Mouse (Mus musculus) E14TG2a.4 (cell line): ENCODE data around the gene Pex19.

Experiments used
- H3K27me3 ChIP-seq: 2 replicates; pipeline ENCODE4 v1.6.1; 2014; ENCODE audit warnings: low read length, control low read depth; ENCODE audit not compliant: insufficient read depth
- H3K36me3 ChIP-seq: 2 replicates; pipeline ENCODE4 v1.6.1; 2014; ENCODE audit warnings: low read length, control low read depth; ENCODE audit not compliant: insufficient read depth
- H3K4me1 ChIP-seq: replicated peaks from 2 replicates; pipeline ENCODE4 v1.6.1; 2014; ENCODE audit warnings: low read depth, low read length, control low read depth
- H3K4me3 ChIP-seq: replicated peaks from 2 replicates; pipeline ENCODE4 v1.5.1; 2014; ENCODE audit warnings: mild to moderate bottlenecking, low read length
- H3K9me3 ChIP-seq: 2 replicates; pipeline ENCODE4 v1.6.1; 2014; ENCODE audit warnings: low read length, control low read depth
- CTCF ChIP-seq: conservative IDR thresholded peaks from 2 replicates; pipeline ENCODE4 v1.5.1; 2014; ENCODE audit warnings: low read length
- NANOG ChIP-seq: IDR thresholded peaks from 2 replicates; pipeline ENCODE4 v1.6.1; 2014; ENCODE audit warnings: borderline replicate concordance, low read length, mixed read lengths
- POU5F1 ChIP-seq: IDR thresholded peaks from 2 replicates; pipeline ENCODE4 v1.6.1; 2014; ENCODE audit warnings: low read length, borderline replicate concordance

The Pex19 gene

DNA sequence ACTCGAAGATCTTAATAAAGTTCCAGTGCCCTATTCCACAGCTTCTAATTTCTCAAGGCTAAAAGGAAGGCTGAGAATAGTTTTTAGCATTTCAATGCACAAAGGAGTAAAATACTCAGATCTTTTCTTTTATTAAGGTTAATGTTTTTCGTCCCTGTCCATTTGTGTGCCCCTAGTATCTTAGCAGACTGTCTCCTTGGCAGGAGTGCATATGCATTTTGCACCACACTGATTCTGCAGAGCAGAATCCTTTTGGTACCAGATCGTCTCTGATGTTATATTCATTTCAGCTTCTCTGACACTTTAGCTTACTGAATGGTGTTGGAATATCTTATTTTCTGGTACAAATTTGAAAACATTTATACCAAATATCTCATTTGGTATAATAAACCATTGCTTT, 55.2 kb downstream of the Pex19 start:
- Histone ChIP-seq H3K36me3 (peaks cover 74% of the 10 kb centered on the region), H3K4me3 (no peak overlapping the region), H3K27me3 (no peaks in the 10 kb centered on the region), H3K4me1 (peaks cover 4% of the 10 kb centered on the region), H3K9me3 (peaks cover 25% of the 10 kb centered on the region)
- TF ChIP-seq POU5F1 (no peak), CTCF (no peak), NANOG (no peak)

DNA sequence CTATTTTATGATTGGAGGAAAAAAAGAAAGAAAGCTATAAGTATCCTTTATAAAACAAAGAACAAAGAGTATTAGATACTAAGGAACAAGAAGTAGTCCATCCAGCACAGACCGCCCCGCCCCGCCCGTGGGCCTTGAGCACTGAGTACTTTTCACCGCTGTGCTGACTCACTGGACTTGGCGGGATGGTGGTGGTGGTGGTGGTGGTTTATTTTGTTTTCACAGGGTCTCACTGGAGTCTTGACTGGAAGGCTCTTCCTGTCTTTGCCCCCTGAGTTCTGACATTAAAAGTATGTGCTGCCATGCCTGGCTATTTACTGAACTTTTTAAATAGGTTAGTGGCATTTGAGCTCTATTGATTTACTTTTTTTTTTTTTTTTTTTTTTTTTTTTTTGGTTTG, 56.5 kb downstream of the Pex19 start:
- peaks cover 78% of the 10 kb centered on the region for H3K36me3 ChIP-seq
- TF ChIP-seq CTCF, result no peak
- no peak for TF ChIP-seq POU5F1
- TF ChIP-seq NANOG, result no peak
- H3K9me3 ChIP-seq, result peaks cover 31% of the 10 kb centered on the region
- no peaks in the 10 kb centered on the region for H3K27me3 ChIP-seq
- no peak overlapping the region for H3K4me3 ChIP-seq
- peaks cover 4% of the 10 kb centered on the region for H3K4me1 ChIP-seq

DNA sequence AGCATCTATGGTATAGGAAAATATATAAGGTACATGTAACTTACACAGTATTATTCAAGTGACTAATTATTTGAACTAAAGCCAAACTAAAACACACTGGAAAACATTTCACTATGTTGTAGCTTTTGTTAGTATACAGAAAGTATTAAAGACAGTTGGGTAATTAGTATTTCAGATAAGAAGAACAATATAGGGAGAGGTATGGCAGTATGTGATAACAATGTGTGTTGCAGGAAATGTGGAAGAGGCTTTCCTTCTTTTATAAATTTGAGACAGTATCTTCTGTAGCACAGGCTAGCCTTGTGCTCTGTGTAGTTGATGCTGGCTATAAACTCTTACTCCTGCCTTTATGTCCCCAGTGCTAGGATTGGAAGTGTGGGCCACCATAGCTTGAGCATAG, 57.4 kb downstream of the Pex19 start:
- no peak overlapping the region for H3K4me3 ChIP-seq
- H3K27me3 ChIP-seq, result no peaks in the 10 kb centered on the region
- peaks cover 31% of the 10 kb centered on the region for H3K9me3 ChIP-seq
- TF ChIP-seq NANOG (no peak), CTCF (no peak), POU5F1 (no peak)
- peaks cover 4% of the 10 kb centered on the region for H3K4me1 ChIP-seq
- peaks cover 85% of the 10 kb centered on the region for H3K36me3 ChIP-seq
